Mouse (Mus musculus): Measurements from ENCODE around the gene 4931409K22Rik. TPM values are rescaled to one million over a fixed set of nuclear protein-coding genes. Genes with fewer than 3 reads are reported as not detected.

Gene 4931409K22Rik
- polyA plus RNA-seq, 2 experiments from 2014 or later = 0.46 TPM; not detected in 1

- no peak for ATAC-seq
Observed at GRCm38 (mm10) chr5:24495019-24495418, 61.6 kb downstream of the 4931409K22Rik start.

Other genes starting within 250 kb of the 4931409K22Rik start
- gene Kcnh2, start 205.2 kb downstream of the 4931409K22Rik start, polyA plus RNA-seq (2017; shearing (Covaris generic)) = under 1 TPM; 0.16 to 0.24 TPM
- gene Nos3, start 192.0 kb downstream of the 4931409K22Rik start, polyA plus RNA-seq (2017; shearing (Covaris generic)) = under 1 TPM in 1 of 2 experiments, not detected in 1; 0.42 TPM
- gene Atg9b, start 164.7 kb downstream of the 4931409K22Rik start, polyA plus RNA-seq (2017; shearing (Covaris generic)) = 1 to 10 TPM; 2.2 to 2.9 TPM
- gene Abcb8, start 163.1 kb downstream of the 4931409K22Rik start, polyA plus RNA-seq (2017; shearing (Covaris generic)) = 10 to 100 TPM; 15.3 to 21.6 TPM
- under 1 TPM in 1 of 2 experiments, not detected in 1; 0.85 TPM for gene Asic3, start 143.4 kb downstream of the 4931409K22Rik start, polyA plus RNA-seq (2017; shearing (Covaris generic))
- 10 to 100 TPM; 54.8 to 58.3 TPM for gene Cdk5, start 133.3 kb downstream of the 4931409K22Rik start, polyA plus RNA-seq (2017; shearing (Covaris generic))
- 10 to 100 TPM; 12.2 to 13.3 TPM for gene Slc4a2, start 133.0 kb downstream of the 4931409K22Rik start, polyA plus RNA-seq (2017; shearing (Covaris generic))
- 10 to 100 TPM; 34.9 to 49.5 TPM for gene Fastk, start 111.5 kb downstream of the 4931409K22Rik start, polyA plus RNA-seq (2017; shearing (Covaris generic))
- gene Tmub1, start 109.0 kb downstream of the 4931409K22Rik start, polyA plus RNA-seq (2017; shearing (Covaris generic)) = 10 to 100 TPM; 51.1 to 65.5 TPM
- gene Agap3, start 104.6 kb downstream of the 4931409K22Rik start, polyA plus RNA-seq (2017; shearing (Covaris generic)) = 1 to 10 TPM; 3.9 to 6.0 TPM
- gene Gbx1, start 29.6 kb downstream of the 4931409K22Rik start, polyA plus RNA-seq (2017; shearing (Covaris generic)) = under 1 TPM in 1 of 2 experiments, not detected in 1; 0.09 TPM
- gene Asb10, start 15.8 kb downstream of the 4931409K22Rik start, polyA plus RNA-seq (2017; shearing (Covaris generic)) = not detected
- gene Abcf2, start 20.7 kb upstream of the 4931409K22Rik start, polyA plus RNA-seq (2017; shearing (Covaris generic)) = 10 to 100 TPM; 51.8 to 56.8 TPM
- gene Chpf2, start 29.9 kb upstream of the 4931409K22Rik start, polyA plus RNA-seq (2017; shearing (Covaris generic)) = 10 to 100 TPM in 1 of 2 experiments, 1 to 10 TPM in 1; 8.3 to 17.8 TPM
- gene Smarcd3, start 67.6 kb upstream of the 4931409K22Rik start, polyA plus RNA-seq (2017; shearing (Covaris generic)) = under 1 TPM in 1 of 2 experiments, not detected in 1; 0.41 TPM
- gene Nub1, start 128.7 kb upstream of the 4931409K22Rik start, polyA plus RNA-seq (2017; shearing (Covaris generic)) = 10 to 100 TPM; 63.9 to 65.7 TPM
- under 1 TPM; 0.15 to 0.46 TPM for gene Wdr86, start 173.9 kb upstream of the 4931409K22Rik start, polyA plus RNA-seq (2017; shearing (Covaris generic))
- 1 to 10 TPM in 1 of 2 experiments, not detected in 1; 6.8 TPM for gene Crygn, start 201.2 kb upstream of the 4931409K22Rik start, polyA plus RNA-seq (2017; shearing (Covaris generic))